Mouse (Mus musculus): ENCODE results near the gene Gm16442. TPM values are rescaled to one million over a fixed set of nuclear protein-coding genes. Genes with fewer than 3 reads are reported as not detected.
"Not testable (repeated sequence)": the region's sequence is repeated elsewhere in the genome, so short reads cannot be mapped to it uniquely, and the experiment has no call there.

The Gm16442 gene
- polyA plus RNA-seq (2015; fragmentation: Nextera tagmentation; extraction: Ambion mirVana), result not detected in 2 replicates

DNA sequence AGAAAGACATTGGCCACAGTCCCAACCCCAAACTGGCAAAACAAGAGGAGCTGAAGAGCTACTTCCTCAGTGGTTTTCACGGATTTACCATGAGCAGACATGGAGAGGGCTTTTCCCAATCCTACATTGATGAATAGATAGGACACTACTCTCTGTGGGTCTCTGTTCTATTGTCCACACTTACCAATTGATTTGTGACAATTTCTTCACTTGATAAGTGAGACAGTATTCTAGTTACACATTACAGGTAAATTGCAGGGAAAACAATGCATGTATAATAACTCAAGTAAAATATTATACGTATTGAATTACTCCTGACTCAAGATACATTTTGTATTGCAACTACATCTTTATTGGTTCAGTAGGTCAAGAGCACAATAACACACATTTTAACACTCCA lies at the start of gene Gm16442:
TSS of gene Gm16442 (minus strand) at position 101 of the 400 bp plus-strand sequence.
- H3K9me3 ChIP-seq; H3K4me2 ChIP-seq; H3K27ac ChIP-seq; H3K4me1 ChIP-seq; H3K27me3 ChIP-seq; ATAC-seq (ENCODE audit: borderline replicate concordance, extremely low read depth, low FRiP score, low TSS enrichment); H3K36me3 ChIP-seq; H3K9ac ChIP-seq; H3K4me3 ChIP-seq: not testable (repeated sequence)
- no CpG with 5 or more reads among the region's 2 CpGs for WGBS

DNA sequence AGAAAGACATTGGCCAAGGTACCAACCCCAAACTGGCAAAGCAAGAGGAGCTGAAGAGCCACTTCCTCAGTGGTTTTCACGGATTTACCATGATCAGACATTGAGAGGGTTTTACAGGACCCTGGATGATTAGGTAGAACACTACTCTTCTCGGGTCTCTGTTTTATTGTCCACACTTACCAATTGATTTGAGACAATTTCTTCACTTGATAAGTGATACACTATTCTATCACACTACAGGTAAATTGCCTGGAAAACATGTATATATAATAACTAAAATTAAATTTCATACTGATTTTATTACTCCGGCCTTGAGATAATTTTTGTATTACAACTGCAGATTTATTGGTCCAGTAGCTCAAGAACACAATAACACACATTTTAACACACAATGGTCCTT lies 45.9 kb upstream of the Gm16442 start, which contains the start of gene Vmn1r94:
TSS of gene Vmn1r94 (minus strand) at position 101 of the 400 bp plus-strand sequence.
- whole genome bisulfite sequencing, result no CpG with 5 or more reads among the region's 3 CpGs
- H3K4me3 ChIP-seq; H3K4me2 ChIP-seq; H3K4me1 ChIP-seq; H3K9ac ChIP-seq; H3K27ac ChIP-seq; H3K9me3 ChIP-seq; ATAC-seq (ENCODE audit: borderline replicate concordance, extremely low read depth, low FRiP score, low TSS enrichment); H3K27me3 ChIP-seq; H3K36me3 ChIP-seq: not testable (repeated sequence)

DNA sequence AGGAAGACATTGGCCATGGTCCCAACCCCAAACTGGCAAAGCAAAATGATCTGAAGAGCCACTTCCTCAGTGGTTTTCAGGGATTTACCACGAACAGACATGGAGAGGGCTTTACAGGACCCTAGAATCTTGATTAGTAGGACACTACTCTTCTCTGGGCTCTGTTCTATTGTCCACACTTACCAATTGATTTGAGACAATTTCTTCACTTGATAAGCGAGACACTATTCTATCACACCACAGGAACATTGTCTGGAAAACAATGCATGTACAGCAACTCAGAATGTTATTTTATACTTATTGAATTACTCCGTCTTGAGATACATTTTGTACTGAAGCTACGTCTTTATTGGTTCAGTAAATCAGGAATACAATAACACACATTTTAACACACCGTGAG lies 16.6 kb upstream of the Gm16442 start, which contains the start of gene Vmn1r93:
TSS of gene Vmn1r93 (minus strand) at position 101 of the 400 bp plus-strand sequence.
- not testable (repeated sequence) for H3K4me2 ChIP-seq; H3K36me3 ChIP-seq; H3K27me3 ChIP-seq; H3K9ac ChIP-seq; H3K9me3 ChIP-seq; H3K27ac ChIP-seq; H3K4me1 ChIP-seq; ATAC-seq (ENCODE audit: borderline replicate concordance, extremely low read depth, low FRiP score, low TSS enrichment); H3K4me3 ChIP-seq
- WGBS, result no CpG with 5 or more reads among the region's 5 CpGs

DNA sequence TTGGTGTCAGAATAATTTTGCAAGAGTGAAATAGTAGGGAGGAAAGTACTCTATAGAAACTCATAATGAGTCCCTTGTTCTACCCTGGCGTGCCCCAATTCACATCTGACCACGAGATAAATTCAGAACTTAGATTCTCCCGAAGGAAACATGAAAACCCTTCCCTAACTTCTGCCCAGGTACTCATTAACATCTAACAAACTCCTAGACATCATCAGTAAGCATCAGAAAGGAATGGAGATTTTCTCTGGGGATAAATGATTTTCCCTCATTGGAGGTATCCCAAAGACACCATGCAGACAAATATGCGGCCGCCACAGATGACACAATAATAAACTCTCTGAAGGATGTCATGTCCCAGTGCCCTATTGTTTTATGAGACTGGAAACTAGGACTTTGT lies 23.0 kb downstream of the Gm16442 start, which contains the start of gene Vmn1r91:
TSS of gene Vmn1r91 (plus strand) at position 301 of the 400 bp plus-strand sequence.
- not testable (repeated sequence) for H3K4me1 ChIP-seq

DNA sequence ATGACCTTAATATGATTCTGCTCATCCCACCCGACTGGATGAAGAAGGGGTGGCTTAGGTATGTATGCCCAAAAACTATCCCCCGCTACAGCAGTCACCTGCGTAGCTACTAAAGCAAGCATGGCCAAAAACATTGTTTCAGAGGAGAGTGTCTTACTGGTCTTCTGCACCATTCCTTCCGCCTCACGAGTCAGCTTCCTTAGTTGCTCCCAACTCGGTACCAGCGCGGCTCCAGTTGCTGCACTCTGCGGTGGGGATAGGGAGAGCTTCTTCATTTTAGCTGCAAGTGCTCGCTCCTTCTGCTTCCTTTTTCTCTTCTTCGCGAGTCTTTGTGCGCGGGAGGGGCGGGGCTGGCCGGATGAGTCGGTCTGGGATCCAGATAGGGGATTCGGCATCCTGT lies 44.3 kb downstream of the Gm16442 start:
- not testable (repeated sequence) for H3K9ac ChIP-seq; H3K27me3 ChIP-seq; H3K4me2 ChIP-seq; H3K36me3 ChIP-seq; H3K27ac ChIP-seq; H3K4me3 ChIP-seq; H3K9me3 ChIP-seq; H3K4me1 ChIP-seq; ATAC-seq (ENCODE audit: borderline replicate concordance, extremely low read depth, low FRiP score, low TSS enrichment)
- WGBS, result 64% methylated on average over 18 of the region's 18 CpGs

More for the DNA sequence above, 23.0 kb downstream of the Gm16442 start, which contains the start of gene Vmn1r91:
- H3K36me3 ChIP-seq; H3K4me3 ChIP-seq; H3K9me3 ChIP-seq; H3K27me3 ChIP-seq; H3K27ac ChIP-seq; H3K4me2 ChIP-seq; ATAC-seq (ENCODE audit: borderline replicate concordance, extremely low read depth, low FRiP score, low TSS enrichment); H3K9ac ChIP-seq: not testable (repeated sequence)
- 77% methylated on average over 5 of the region's 5 CpGs for WGBS

Other genes starting within 250 kb of the Gm16442 start
- gene Ceacam19, start 234.6 kb downstream of the Gm16442 start, polyA plus RNA-seq (2015; fragmentation: Nextera tagmentation; extraction: Ambion mirVana), result not detected in 2 replicates
- 19.0 and 22.5 TPM in 2 replicates for gene Pvr, start 201.4 kb downstream of the Gm16442 start, polyA plus RNA-seq (2015; fragmentation: Nextera tagmentation; extraction: Ambion mirVana)
- 1.4 and 2.0 TPM in 2 replicates for gene Igsf23, start 171.8 kb downstream of the Gm16442 start, polyA plus RNA-seq (2015; fragmentation: Nextera tagmentation; extraction: Ambion mirVana)
- gene Ceacam20, start 157.2 kb downstream of the Gm16442 start, polyA plus RNA-seq (2015; fragmentation: Nextera tagmentation; extraction: Ambion mirVana), result not detected in 2 replicates
- not detected in 2 replicates for gene Nlrp9b, start 131.1 kb downstream of the Gm16442 start, polyA plus RNA-seq (2015; fragmentation: Nextera tagmentation; extraction: Ambion mirVana)
- gene Vmn1r91, start 22.9 kb downstream of the Gm16442 start, polyA plus RNA-seq (2015; fragmentation: Nextera tagmentation; extraction: Ambion mirVana), result not detected in 2 replicates
- gene Vmn1r93, start 16.5 kb upstream of the Gm16442 start, polyA plus RNA-seq (2015; fragmentation: Nextera tagmentation; extraction: Ambion mirVana), result not detected in 2 replicates
- not detected in 2 replicates for gene Vmn1r94, start 45.8 kb upstream of the Gm16442 start, polyA plus RNA-seq (2015; fragmentation: Nextera tagmentation; extraction: Ambion mirVana)
- not detected in 2 replicates for gene Vmn1r95, start 71.1 kb upstream of the Gm16442 start, polyA plus RNA-seq (2015; fragmentation: Nextera tagmentation; extraction: Ambion mirVana)
- not detected in 2 replicates for gene Gm6164, start 83.0 kb upstream of the Gm16442 start, polyA plus RNA-seq (2015; fragmentation: Nextera tagmentation; extraction: Ambion mirVana)
- not detected in 2 replicates for gene Gm4498, start 111.2 kb upstream of the Gm16442 start, polyA plus RNA-seq (2015; fragmentation: Nextera tagmentation; extraction: Ambion mirVana)
- not detected in 2 replicates for gene Gm5890, start 140.3 kb upstream of the Gm16442 start, polyA plus RNA-seq (2015; fragmentation: Nextera tagmentation; extraction: Ambion mirVana)
- gene Gm4133, start 211.5 kb upstream of the Gm16442 start, polyA plus RNA-seq (2015; fragmentation: Nextera tagmentation; extraction: Ambion mirVana), result not detected in 2 replicates

Data from lung, embryonic 15.5 days (tissue).